Mouse (Mus musculus) MEL (cell line): ENCODE results near the gene Brf1. TPM values are rescaled to one million over a fixed set of nuclear protein-coding genes. Genes with fewer than 3 reads are reported as not detected.
A peak's percentile ranks its signal among the peaks of the same experiment; 100 is the strongest.

Experiments
- DNase-seq: peaks from one replicate; pipeline ENCODE4 v3.0.0; 2011; ENCODE audit warnings: low read depth, low spot score
- H3K27ac ChIP-seq: 2 replicates; pipeline ENCODE4 v1.5.1; 2012; ENCODE audit warnings: low read depth, mild to moderate bottlenecking, control low read depth, low read length, moderate library complexity; ENCODE audit not compliant: control insufficient read depth
- H3K27me3 ChIP-seq, 2 experiments: fragments of 150-350 bp in 1 of 2; sonication (generic) in 1 of 2; 2 replicates each; pipeline ENCODE4 v1.6.1; 2012; ENCODE audit warnings: low read length in 2 of 2, mild to moderate bottlenecking in 2 of 2, improper control_type of control experiment in 1 of 2, moderate library complexity in 1 of 2; ENCODE audit not compliant: insufficient read depth in 2 of 2, control insufficient read depth in 1 of 2
- H3K36me3 ChIP-seq, 2 experiments: 2 replicates each; pipeline ENCODE4 v1.6.1; 2012 to 2014; ENCODE audit warnings: low read length in 2 of 2, improper control_type of control experiment in 1 of 2, inconsistent platforms in 1 of 2, mild to moderate bottlenecking in 1 of 2; ENCODE audit not compliant: insufficient read depth in 2 of 2, control insufficient read depth in 1 of 2
- H3K4me1 ChIP-seq, 2 experiments: fragments of 150-350 bp in 1 of 2; sonication (generic) in 1 of 2; 2 replicates each; pipeline ENCODE4 v1.6.1; 2012; ENCODE audit warnings: low read length in 2 of 2, improper control_type of control experiment in 1 of 2, mild to moderate bottlenecking in 1 of 2; ENCODE audit not compliant: insufficient read depth in 2 of 2, control insufficient read depth in 1 of 2
- H3K4me3 ChIP-seq, 2 experiments: fragments of 150-350 bp in 1 of 2; sonication (generic) in 1 of 2; 2 replicates each; pipeline ENCODE4 v1.5.1; 2012; ENCODE audit warnings: low read depth in 2 of 2, low read length in 2 of 2, mild to moderate bottlenecking in 2 of 2, moderate library complexity in 2 of 2, control low read depth in 1 of 2, improper control_type of control experiment in 1 of 2; ENCODE audit not compliant: control insufficient read depth in 1 of 2, insufficient read depth in 1 of 2
- H3K79me2 ChIP-seq: 2 replicates; pipeline ENCODE4 v1.6.1; 2012; ENCODE audit warnings: mild to moderate bottlenecking, low read length, moderate library complexity; ENCODE audit not compliant: control insufficient read depth, poor library complexity, insufficient read depth
- H3K9ac ChIP-seq: 2 replicates; pipeline ENCODE4 v1.6.1; 2012; ENCODE audit warnings: low read depth, mild to moderate bottlenecking, control low read depth, low read length, moderate library complexity; ENCODE audit not compliant: control insufficient read depth, poor library complexity, severe bottlenecking
- H3K9me3 ChIP-seq: fragments of 150-350 bp; sonication (generic); replicated peaks from 2 replicates; pipeline ENCODE4 v1.6.1; 2012; ENCODE audit warnings: mild to moderate bottlenecking, low read length, improper control_type of control experiment, moderate library complexity; ENCODE audit not compliant: insufficient read depth
- BHLHE40 ChIP-seq: IDR thresholded peaks from 2 replicates; pipeline ENCODE4 v1.6.1; 2012; ENCODE audit warnings: low read depth, mild to moderate bottlenecking, inconsistent platforms, low read length, improper control_type of control experiment, borderline replicate concordance
- CHD1 ChIP-seq: IDR thresholded peaks from 2 replicates; pipeline ENCODE4 v1.6.1; 2012; ENCODE audit warnings: low read depth, mild to moderate bottlenecking, inconsistent platforms, low read length, improper control_type of control experiment
- CHD2 ChIP-seq: IDR thresholded peaks from 2 replicates; pipeline ENCODE4 v1.6.1; 2011; ENCODE audit warnings: low read length, improper control_type of control experiment
- CTCF ChIP-seq, 3 experiments: IDR thresholded peaks in 2 of 3; conservative IDR thresholded peaks in 1 of 3; 2 replicates each; pipeline ENCODE4 v1.5.1; 2011 to 2012; ENCODE audit warnings: low read length in 3 of 3, low read depth in 2 of 3, mild to moderate bottlenecking in 2 of 3, improper control_type of control experiment in 1 of 3, inconsistent platforms in 1 of 3, mixed read lengths in 1 of 3, moderate library complexity in 1 of 3; ENCODE audit not compliant: control insufficient read depth in 1 of 3, insufficient read depth in 1 of 3, poor library complexity in 1 of 3, severe bottlenecking in 1 of 3
- ELF1 ChIP-seq: IDR thresholded peaks from 2 replicates; pipeline ENCODE4 v1.6.1; 2014; ENCODE audit warnings: low read depth, mild to moderate bottlenecking, inconsistent platforms, low read length, improper control_type of control experiment, moderate library complexity
- EP300 ChIP-seq, 2 experiments: IDR thresholded peaks; 2 replicates each; pipeline ENCODE4 v1.6.1; 2011; ENCODE audit warnings: improper control_type of control experiment in 2 of 2, low read length in 2 of 2, low read depth in 1 of 2, mild to moderate bottlenecking in 1 of 2
- ETS1 ChIP-seq: IDR thresholded peaks from 2 replicates; pipeline ENCODE4 v1.6.1; 2012; ENCODE audit warnings: low read depth, mild to moderate bottlenecking, inconsistent platforms, low read length, improper control_type of control experiment, moderate library complexity
- GABPA ChIP-seq: IDR thresholded peaks from 2 replicates; pipeline ENCODE4 v1.6.1; 2012; ENCODE audit warnings: low read depth, mild to moderate bottlenecking, inconsistent platforms, low read length, improper control_type of control experiment, moderate library complexity
- KAT2A ChIP-seq: conservative IDR thresholded peaks from 2 replicates; pipeline ENCODE4 v1.6.1; 2012; ENCODE audit warnings: low read depth, low read length, improper control_type of control experiment, inconsistent platforms
- MAFK ChIP-seq: IDR thresholded peaks from 2 replicates; pipeline ENCODE4 v1.6.1; 2011; ENCODE audit warnings: low read depth, mild to moderate bottlenecking, low read length, improper control_type of control experiment, borderline replicate concordance
- MAZ ChIP-seq: IDR thresholded peaks from 2 replicates; pipeline ENCODE4 v1.6.1; 2012; ENCODE audit warnings: low read depth, mild to moderate bottlenecking, inconsistent platforms, low read length, improper control_type of control experiment
- MXI1 ChIP-seq: IDR thresholded peaks from 2 replicates; pipeline ENCODE4 v1.6.1; 2011; ENCODE audit warnings: mild to moderate bottlenecking, low read depth, low read length, improper control_type of control experiment
- MYB ChIP-seq: IDR thresholded peaks from 2 replicates; pipeline ENCODE4 v1.6.1; 2011; ENCODE audit warnings: mild to moderate bottlenecking, low read depth, low read length, improper control_type of control experiment
- MYC ChIP-seq: IDR thresholded peaks from 2 replicates; pipeline ENCODE4 v1.6.1; 2011; ENCODE audit warnings: low read depth, mild to moderate bottlenecking, low read length, improper control_type of control experiment, moderate library complexity
- NELFE ChIP-seq: IDR thresholded peaks from 2 replicates; pipeline ENCODE4 v1.6.1; 2011; ENCODE audit warnings: low read depth, low read length, improper control_type of control experiment
- NRF1 ChIP-seq: IDR thresholded peaks from 2 replicates; pipeline ENCODE4 v1.6.1; 2014; ENCODE audit warnings: low read depth, mild to moderate bottlenecking, inconsistent platforms, low read length, improper control_type of control experiment, moderate library complexity; ENCODE audit not compliant: poor library complexity, insufficient read depth, severe bottlenecking
- POLR2AphosphoS2 ChIP-seq: IDR thresholded peaks from 2 replicates; pipeline ENCODE4 v1.6.1; 2011; ENCODE audit warnings: low read length, improper control_type of control experiment
- RAD21 ChIP-seq: IDR thresholded peaks from 2 replicates; pipeline ENCODE4 v1.6.1; 2011; ENCODE audit warnings: mild to moderate bottlenecking, low read depth, low read length, improper control_type of control experiment
- RCOR1 ChIP-seq: IDR thresholded peaks from 2 replicates; pipeline ENCODE4 v1.6.1; 2012; ENCODE audit warnings: low read depth, mild to moderate bottlenecking, inconsistent platforms, low read length, improper control_type of control experiment
- SIN3A ChIP-seq: IDR thresholded peaks from 2 replicates; pipeline ENCODE4 v1.6.1; 2012; ENCODE audit warnings: low read length, improper control_type of control experiment, inconsistent platforms
- SMC3 ChIP-seq: IDR thresholded peaks from 2 replicates; pipeline ENCODE4 v1.6.1; 2011; ENCODE audit warnings: low read depth, low read length, improper control_type of control experiment
- TAL1 ChIP-seq: IDR thresholded peaks from 2 replicates; pipeline ENCODE4 v1.6.1; 2012; ENCODE audit warnings: mild to moderate bottlenecking, inconsistent platforms, low read length, moderate library complexity, mixed read lengths
- TBP ChIP-seq: IDR thresholded peaks from 2 replicates; pipeline ENCODE4 v1.8.0; 2011; ENCODE audit warnings: low read depth, low read length, improper control_type of control experiment
- UBTF ChIP-seq: IDR thresholded peaks from 2 replicates; pipeline ENCODE4 v1.6.1; 2012; ENCODE audit warnings: low read depth, mild to moderate bottlenecking, inconsistent platforms, low read length, improper control_type of control experiment, moderate library complexity, borderline replicate concordance; ENCODE audit not compliant: insufficient read depth
- USF1 ChIP-seq: IDR thresholded peaks from 2 replicates; pipeline ENCODE4 v1.6.1; 2014; ENCODE audit warnings: low read depth, mild to moderate bottlenecking, inconsistent platforms, low read length, improper control_type of control experiment, moderate library complexity
- USF2 ChIP-seq, 2 experiments: IDR thresholded peaks; 2 replicates each; pipeline ENCODE4 v1.6.1; 2011 to 2012; ENCODE audit warnings: improper control_type of control experiment in 2 of 2, low read length in 2 of 2, borderline replicate concordance in 1 of 2, inconsistent platforms in 1 of 2, low read depth in 1 of 2, mild to moderate bottlenecking in 1 of 2; ENCODE audit not compliant: insufficient read depth in 1 of 2
- ZC3H11A ChIP-seq: IDR thresholded peaks from 2 replicates; pipeline ENCODE4 v1.6.1; 2012; ENCODE audit warnings: low read depth, mild to moderate bottlenecking, inconsistent platforms, low read length, improper control_type of control experiment
- ZMIZ1 ChIP-seq: IDR thresholded peaks from 2 replicates; pipeline ENCODE4 v1.6.1; 2012; ENCODE audit warnings: low read depth, mild to moderate bottlenecking, inconsistent platforms, low read length, improper control_type of control experiment, moderate library complexity
- ZNF384 ChIP-seq: IDR thresholded peaks from 2 replicates; pipeline ENCODE4 v1.6.1; 2012; ENCODE audit warnings: low read depth, mild to moderate bottlenecking, inconsistent platforms, low read length, improper control_type of control experiment
- polyA plus RNA-seq, 2 experiments: library from polyadenylated mRNA; stranded (reverse) in 1 of 2; unstranded in 1 of 2; fragments of >175 nt in 1 of 2; fragments of >200 nt in 1 of 2; gene quantifications; 2 replicates each; pipeline versions ENCODE4 v1.2.1 to v1.2.4; 2012; ENCODE audit warnings: low replicate concordance in 2 of 2, low read depth in 1 of 2; ENCODE audit not compliant: insufficient read length in 2 of 2, insufficient read depth in 1 of 2, missing spikeins in 1 of 2
- total RNA-seq: library from RNA; depleted of rRNA; stranded (reverse); fragments of 300-350 nt; gene quantifications from 2 replicates; pipeline ENCODE4 v1.2.3, GENCODE M21; 2012

The Brf1 gene
- total and polyA plus RNA-seq, 3 experiments: 105 to 159 TPM; not detected in 1

DNA sequence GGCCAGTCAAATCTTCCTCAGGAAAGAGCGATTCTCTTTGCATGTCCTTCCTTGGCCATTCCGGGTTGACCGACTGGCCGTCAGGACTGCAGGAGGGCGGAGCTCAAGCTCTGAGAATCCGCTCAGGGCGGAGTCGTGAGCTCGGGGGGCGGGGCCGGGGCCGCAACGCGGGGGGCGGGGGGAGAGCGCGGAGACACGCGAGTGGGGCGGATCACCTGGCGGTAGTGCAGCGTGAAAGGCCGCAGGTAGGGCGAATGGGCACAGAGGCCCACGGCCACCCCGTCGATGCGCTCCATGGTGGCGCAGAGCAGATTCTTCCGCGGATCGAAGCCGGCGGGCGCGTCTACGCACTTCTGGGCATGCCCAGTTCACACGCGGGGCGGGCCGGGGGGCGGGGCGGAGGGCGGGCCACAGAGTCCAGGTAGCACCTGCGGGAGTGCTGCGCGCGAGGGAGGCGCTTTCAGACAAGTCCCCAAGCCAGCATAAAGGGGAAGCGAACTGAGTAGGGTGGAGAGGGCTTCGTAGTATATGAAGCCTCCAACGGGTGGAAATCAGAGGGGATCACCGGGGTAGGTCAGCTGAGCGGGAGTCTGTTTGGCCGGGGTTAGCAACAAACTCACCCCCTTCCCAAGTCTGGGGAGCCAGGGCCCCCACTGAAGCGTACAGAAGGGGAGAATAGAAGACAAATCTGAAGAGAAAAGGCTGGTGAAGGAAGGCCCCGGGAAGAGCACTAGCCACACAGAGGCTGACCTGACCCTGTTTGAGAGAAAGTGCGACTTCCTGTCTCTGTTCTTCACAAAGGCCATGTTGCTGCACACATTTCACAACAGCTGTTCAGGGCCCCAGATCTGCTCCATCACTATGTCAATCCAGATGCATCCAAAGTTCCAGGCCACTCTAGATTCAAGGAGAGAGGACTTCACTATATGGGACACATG is 58.5 kb downstream of the Brf1 start, which contains the start of gene Nudt14 (continued):
- no peak for TF ChIP-seq MAFK
- TF ChIP-seq BHLHE40: 0 out of 2 replicates have a peak, but pooled peaks have one; percentile 41
- TF ChIP-seq MAZ: peak; percentile 69
- peak; percentile 13; the same call in 1 of the 2 replicates for TF ChIP-seq MYC
- TF ChIP-seq CTCF (IDR thresholded peaks at IDR 0.05 in 2 of 3, conservative IDR thresholded peaks at IDR 0.05 in 1 of 3; ENCODE audit: control insufficient read depth in 1 of 3, insufficient read depth in 1 of 3, low read depth in 2 of 3, low read length in 3 of 3, poor library complexity in 1 of 3, severe bottlenecking in 1 of 3): no peak
- 0 out of 2 replicates have a peak, but pooled peaks have one; percentile 18 for TF ChIP-seq SMC3
- TF ChIP-seq ZC3H11A: 0 out of 2 replicates have a peak, but pooled peaks have one; percentile 18
- no peak for TF ChIP-seq RAD21
- no peak for TF ChIP-seq USF2 (IDR thresholded peaks at IDR 0.05; ENCODE audit: borderline replicate concordance in 1 of 2, insufficient read depth in 1 of 2, low read depth in 1 of 2, low read length in 2 of 2)
- TF ChIP-seq CHD2: no peak
- TF ChIP-seq CHD1: no peak
- 0 out of 2 replicates have a peak, but pooled peaks have one; percentile 31 for TF ChIP-seq GABPA

DNA sequence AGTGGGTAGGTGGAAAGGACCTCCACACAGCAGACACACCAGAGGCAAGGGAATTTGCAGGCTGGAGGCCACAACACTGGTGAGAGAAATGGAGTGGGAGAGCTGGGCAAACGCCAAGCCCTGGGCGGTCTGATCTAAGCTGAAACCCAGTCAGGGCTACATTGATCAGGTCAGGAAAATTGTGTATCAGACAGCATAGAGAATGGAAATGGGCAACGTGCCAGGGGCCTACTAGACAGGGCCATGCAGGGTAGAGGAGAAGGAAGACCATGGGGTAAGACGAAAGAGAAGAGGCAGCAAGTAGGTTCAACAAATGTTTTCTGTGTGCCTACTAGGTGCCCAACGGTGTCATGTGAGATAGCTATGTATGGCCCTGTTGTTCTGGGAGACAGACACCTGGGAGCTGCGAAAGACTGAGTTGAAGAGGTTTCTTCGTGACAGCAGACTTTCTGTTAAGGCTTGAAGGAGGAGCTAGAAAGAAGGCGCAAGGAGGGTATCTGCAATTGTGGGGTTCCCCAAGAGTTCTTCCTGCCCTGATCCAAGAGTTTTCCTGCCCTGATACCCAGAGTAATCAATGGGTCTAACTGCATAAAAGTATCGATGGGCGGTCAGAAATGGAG is 59.2 kb downstream of the Brf1 start:
- peaks cover 0 to 6% of the 10 kb centered on the region in 2 experiments; a peak in 2 of 4 replicates for H3K36me3 ChIP-seq
- no peak overlapping the region for H3K27ac ChIP-seq
- peaks cover 3% of the 10 kb centered on the region; the same call in 1 of the 2 replicates for H3K79me2 ChIP-seq
- H3K9me3 ChIP-seq: no peaks in the 10 kb centered on the region
- peak overlapping the region; percentile 74 to 88 for H3K4me3 ChIP-seq
- H3K4me1 ChIP-seq: peaks cover 9 to 14% of the 10 kb centered on the region in 2 experiments
- H3K9ac ChIP-seq: peak overlapping the region; percentile 82
- H3K27me3 ChIP-seq: no peaks in the 10 kb centered on the region
- DNase-seq: peak; percentile 75
- TF ChIP-seq GABPA (no peak), ZC3H11A (peak; percentile 39), NELFE (no peak), POLR2AphosphoS2 (no peak), USF2 (IDR thresholded peaks at IDR 0.05; ENCODE audit: borderline replicate concordance in 1 of 2, insufficient read depth in 1 of 2, low read depth in 1 of 2, low read length in 2 of 2) (0 out of 4 replicates have a peak, but pooled peaks of 1 of the 2 experiments have one; percentile 7), ZMIZ1 (no peak), MXI1 (no peak; the same call in 1 of the 2 replicates), USF1 (0 out of 2 replicates have a peak, but pooled peaks have one; percentile 21), ETS1 (0 out of 2 replicates have a peak, but pooled peaks have one; percentile 7), MYB (peak; percentile 23; the same call in 1 of the 2 replicates), CHD1 (no peak), RCOR1 (peak; percentile 31; the same call in 1 of the 2 replicates), TBP (no peak), SIN3A (peak; percentile 22; the same call in 1 of the 2 replicates), TAL1 (no peak), UBTF (no peak), ELF1 (0 out of 2 replicates have a peak, but pooled peaks have one; percentile 31), NRF1 (no peak), KAT2A (no peak), BHLHE40 (no peak; the same call in 1 of the 2 replicates), EP300 (IDR thresholded peaks at IDR 0.05; ENCODE audit: low read depth in 1 of 2, low read length in 2 of 2) (peak in 1 of 2 experiments; percentile 18; a peak in 1 of 4 replicates), ZNF384 (no peak)
